Mouse (Mus musculus) adrenal gland, postnatal 36 days (tissue): Measurements from ENCODE around the gene Cym. TPM values are rescaled to one million over a fixed set of nuclear protein-coding genes. Genes with fewer than 3 reads are reported as not detected.

Experiments used
- DNase-seq, 2 experiments: peaks; one replicate each; pipeline ENCODE4 v3.0.0; 2021; ENCODE audit warnings: mixed read lengths in 1 of 2
- total RNA-seq, 2 experiments: library from RNA; stranded (reverse); gene quantifications; 2 replicates each; pipeline ENCODE4 v1.2.3; 2021

Cym gene
- total RNA-seq, 2 experiments from 2014 or later, result 0.23 to 0.66 TPM

DNA sequence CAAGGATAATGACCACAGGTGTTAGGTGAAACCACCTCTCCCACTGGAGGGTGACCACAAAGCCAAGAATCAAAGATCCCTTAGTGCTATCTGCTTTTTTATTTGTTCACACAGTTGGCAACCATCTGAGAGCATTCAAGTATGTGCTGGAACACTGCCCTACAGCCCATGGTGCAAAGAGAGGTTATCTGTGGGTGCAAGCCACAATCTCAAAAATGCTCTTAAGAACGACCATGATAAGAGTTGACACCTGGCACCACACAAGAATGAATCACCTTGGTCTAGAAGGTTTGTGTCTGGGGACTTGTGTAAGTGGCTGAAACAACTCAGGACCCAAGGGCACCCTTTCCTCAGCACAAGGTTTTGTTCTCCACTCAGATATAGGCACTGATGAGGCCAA lies 1.7 kb upstream of the Cym start:
- no peak for DNase-seq

DNA sequence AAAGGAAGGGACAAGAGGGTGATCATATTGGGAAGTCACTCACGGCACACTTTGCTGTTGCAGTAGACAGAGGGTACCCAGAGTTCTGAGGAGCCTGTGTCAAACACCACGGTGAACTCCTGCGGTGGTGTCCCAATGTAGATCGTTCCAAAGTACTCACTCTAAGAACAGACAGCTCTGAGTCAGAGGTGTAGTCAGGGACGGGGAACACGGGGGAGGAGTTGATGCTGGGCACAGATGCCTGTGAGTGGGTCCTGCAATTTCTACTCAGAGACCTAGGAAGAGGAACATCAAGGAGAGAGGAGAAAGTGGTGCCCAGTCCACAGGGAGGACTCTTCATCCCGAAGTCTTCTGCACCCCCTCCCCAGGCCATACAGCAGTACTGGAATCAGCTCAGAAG lies 3.0 kb downstream of the Cym start:
- DNase-seq, result no peak

DNA sequence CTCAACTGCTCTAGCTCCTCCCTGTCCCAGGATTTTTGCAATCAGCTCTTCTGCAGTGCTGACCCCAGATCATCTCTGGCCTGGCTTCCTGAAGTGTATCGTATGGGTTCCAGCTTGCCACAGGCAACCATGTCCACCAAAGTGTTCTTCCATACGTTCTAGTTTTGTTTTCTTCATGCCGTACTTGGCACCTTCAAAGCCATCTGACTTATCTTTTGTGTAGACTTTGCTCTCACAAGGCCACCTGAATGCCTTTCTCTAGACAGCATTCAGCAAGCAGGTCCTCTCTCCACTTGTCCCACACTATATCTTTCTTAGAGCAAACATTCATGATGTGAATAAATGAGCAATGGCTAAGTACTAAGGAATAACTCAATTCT lies 4.4 kb downstream of the Cym start:
- no peak for DNase-seq

DNA sequence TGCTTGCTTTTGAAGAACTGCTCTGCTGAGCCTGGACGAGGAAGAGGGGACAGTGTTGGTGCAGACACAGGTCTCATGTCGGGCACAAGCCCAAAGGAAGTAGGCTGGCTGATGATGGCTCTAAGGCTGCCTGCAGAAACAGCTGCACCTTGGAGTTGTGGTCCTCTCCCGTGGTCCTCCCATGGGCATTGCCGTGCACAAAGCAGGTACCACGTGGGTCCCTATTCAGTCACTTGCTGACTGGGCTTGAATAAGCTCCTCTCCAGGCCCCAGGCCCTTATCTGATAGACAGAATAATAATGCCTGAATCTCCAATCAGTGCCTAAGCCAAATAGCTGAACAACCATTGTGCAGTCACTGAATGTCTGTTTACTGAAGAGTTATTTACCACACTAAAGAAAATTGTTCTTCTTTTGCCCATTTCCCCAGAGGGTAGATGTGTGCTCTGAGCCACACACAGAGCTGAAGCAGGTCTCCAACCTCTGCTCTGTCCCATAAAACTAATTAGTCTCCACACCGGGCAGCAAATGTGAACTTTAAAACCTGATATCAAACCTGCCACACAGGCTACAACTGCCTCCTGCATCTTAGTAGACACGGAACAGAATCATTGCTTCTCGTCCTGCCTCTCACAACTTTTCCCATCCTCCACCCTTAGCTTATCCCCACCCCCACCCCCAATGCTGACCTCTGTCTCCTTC lies 5.0 kb downstream of the Cym start:
- no peak for DNase-seq

DNA sequence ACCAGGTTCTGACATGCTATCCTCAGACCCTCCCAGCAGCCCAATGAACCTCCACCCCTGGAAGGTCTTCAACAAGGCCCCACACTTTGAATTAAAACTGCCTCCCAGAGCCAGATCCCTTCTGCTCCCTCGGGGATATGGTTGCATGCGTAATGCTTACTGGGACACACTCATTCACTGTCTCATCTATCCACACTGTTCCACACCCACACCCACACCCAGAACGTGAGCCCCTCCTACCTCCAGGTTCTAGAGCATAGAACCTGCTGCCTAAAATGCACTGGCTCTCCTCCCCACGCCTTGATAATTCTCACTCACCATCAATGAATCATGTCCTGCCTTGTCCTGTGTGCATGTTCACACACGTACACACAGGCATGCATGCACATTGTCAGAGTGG lies 6.9 kb downstream of the Cym start:
- no peak for DNase-seq

DNA sequence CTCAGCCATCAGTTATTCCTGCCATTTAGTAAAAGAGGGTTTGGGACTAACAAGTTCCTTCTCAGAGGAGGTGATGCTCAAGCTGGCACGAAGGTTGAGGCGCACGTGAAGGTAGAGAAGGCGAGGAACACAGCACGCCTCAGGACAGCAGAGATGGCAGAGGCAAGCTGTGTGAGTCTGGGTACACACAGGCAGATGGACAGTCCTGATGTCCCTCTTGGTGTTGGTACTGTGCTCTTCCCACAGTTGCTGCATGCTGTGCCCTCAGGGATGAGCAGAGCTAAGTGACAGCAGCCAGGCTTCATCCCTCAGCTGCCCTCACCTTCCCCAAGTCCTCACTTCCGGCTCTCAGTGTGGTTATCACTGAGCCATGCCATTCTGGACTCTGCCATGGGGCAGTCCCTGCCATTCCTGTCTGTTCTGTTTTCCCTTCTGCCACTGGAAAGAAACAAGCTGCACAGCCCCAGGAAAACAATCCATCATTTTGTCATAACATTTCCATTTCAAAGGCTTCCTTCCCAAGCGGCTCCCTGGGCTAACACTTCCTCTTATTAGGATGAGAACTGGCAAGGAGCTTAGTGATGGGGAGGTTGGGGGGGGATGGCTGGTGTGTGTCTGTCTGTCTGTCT lies 13.8 kb downstream of the Cym start:
- no peak for DNase-seq

DNA sequence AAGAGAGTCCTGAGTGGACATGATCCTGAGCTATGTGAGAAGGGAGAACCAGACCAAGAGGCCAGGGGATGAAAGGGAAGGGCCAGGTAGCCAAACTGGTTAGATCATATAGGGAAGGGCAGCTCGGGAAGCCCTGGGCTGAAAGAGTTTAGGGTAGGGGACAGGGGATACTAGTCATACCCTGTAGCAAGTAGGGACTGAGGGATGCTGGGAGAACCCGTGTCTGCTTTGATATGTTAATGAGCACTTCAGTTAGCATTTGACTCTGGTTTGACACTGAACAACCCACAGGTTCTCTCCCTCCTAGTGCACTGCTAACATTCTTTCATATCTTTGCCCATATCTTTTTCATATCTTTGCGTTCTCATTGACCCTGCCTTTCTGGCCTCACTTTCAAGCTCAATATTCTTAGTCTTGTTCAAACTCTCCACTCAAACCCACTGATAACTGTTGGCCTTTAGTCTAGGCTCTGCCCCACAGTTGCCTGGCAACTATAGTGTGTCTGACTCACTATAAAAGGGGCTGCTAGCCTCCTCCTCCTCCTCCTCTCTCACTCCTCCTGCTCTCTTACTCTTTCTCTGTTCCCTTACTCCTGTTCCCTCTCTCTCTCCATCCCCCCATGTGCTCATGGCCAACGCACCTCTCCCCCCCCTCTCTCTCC lies 14.9 kb downstream of the Cym start:
- DNase-seq, result no peak

DNA sequence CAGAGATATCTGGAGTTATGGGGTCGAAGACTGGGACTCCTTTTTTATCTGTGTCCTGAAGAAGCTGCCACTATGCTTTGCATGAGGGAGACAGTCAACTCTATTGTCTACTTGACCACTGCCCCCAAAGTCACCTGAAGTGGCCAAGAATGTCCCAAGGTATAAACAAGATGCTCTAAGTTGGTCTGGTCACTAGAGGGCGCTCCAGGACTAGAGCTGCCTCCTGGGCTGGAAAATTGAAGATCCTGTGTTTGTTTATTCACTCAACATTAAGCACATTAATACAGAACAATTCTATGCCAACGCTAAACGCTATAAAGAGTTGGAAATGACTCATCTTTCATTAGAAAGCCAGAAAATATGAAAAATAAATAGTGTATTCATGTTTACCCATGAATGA lies 15.5 kb downstream of the Cym start:
- DNase-seq, result peak; percentile 68 to 80

DNA sequence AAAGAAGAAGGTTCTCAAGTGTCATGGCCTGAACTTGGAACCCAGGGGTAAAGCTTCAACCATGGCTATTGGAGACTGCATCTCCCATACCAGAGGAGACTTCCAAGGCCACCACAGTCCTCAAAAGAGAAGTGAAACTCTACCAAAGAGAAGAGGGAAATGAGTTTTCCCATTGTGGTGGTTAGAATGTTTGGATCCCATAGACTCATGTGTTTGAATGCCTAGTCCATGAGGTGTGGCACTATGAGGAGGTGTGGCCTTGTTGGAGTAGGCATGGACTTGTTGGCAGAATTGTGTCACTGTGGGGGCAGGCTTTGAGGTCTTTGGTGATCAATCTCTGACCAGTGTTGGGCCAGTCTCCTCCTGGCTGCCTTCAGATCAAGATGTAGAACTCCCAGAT lies 16.4 kb downstream of the Cym start:
- no peak for DNase-seq

DNA sequence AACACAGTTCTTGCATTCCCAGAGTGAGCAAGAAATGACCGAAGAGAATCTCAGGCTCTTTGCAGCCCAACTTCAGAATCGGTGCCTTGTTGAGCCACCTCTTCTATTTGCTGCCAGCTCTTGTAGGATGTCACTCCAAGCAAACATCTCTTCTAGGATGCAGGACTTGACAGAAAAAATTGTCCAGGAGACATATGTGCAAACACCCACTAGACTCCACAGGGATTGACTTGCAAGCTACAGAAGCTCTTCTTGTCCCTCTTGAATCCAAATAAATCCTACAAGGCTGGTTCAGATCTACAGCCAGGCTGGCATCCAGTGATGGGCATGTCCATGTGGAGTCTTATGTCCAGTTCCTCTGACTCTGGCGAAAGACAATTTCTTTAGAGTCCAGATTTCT lies 17.1 kb downstream of the Cym start:
- no peak for DNase-seq

DNA sequence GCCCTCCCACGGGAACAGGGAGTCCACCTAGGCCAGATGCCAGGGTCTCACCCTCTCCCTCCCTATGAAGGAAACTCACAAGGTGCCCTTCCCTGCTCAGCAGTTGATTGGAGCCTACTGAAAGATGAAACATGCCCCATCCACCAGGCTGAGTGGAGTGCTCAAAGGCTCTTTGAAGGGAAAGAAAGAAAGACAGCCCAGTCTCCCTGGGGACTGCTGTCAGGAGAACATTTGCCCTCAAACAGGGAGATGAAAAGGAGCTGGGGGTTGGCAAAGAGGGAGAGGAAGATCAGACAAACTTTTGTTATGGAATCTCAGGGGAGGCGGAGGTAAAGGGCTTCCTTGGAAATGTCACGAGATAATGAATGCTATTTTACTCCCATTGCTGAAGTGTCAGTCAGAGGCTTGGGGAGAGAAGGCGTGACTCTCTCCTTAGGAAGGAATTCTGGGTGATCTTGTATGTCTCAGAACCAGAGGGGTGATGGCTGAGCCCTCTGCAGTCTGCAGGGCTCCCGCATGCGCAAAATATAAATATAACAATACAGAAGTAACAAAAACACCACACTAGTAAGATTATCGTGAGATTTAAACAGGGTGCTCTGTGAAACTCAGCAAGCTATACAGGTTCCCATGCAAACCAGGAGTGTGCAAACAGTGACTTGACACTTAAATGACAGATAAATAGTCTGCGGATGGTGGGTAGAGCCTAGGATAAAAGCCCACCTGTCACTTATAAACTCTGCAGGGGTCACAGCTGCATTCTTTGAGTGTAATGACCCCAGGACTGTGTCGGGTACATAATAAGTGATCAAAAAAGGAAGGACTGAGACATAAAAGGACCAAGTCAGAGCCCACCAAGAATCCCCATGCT lies 20.0 kb downstream of the Cym start:
- DNase-seq, result no peak

DNA sequence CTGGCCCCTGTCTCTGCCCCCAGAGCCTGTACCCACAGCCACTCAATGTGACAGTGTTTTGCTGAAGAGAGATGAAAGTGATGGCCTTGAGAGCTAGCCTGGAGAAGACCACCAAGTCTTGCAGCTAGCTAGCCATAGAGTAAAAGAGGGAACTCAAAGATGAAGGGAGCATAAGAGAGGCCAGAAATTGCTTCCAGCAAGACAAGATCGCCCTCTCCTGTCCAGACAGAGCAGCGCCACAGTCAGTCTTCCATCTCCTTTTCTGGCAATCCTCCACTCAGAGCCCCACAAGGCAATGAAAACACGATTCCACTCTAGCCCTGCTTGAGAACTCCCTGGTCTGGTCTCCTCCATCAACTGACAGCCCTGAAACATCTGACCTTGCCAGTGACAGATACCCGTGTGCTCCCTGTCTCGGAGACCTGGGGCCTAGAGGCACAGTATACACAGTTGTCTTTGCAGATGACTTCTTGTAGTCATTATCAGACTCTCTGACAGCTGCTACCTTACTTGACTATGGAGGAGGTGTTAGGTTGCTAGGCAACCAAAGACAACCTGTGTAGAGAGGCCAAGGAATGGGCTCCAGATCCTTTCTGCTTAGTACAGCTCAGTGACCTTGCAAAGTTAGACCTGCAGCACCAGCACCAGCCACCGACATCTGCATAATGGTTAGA lies 33.2 kb downstream of the Cym start:
- DNase-seq, result peak in 1 of 2 experiments; percentile 36

DNA sequence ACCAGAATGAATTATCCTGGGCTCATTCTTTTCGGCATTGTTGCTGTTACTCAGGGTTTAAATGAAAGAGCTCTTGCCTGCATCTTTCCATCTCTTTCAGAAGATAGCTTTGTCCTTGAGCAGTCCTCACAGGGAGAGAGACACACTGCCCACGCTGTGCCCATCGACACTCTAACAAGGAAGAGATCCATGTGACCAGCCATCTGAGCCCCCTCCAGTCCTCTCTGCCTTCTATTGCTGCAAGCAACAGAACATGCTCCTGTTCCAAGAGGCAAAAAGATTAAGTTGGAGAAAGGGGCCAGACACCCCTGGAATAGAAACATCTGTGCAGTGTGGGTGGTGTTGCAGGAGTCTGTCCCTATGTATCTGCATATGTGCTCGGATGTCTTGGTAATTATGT lies 34.5 kb downstream of the Cym start:
- DNase-seq, result no peak

DNA sequence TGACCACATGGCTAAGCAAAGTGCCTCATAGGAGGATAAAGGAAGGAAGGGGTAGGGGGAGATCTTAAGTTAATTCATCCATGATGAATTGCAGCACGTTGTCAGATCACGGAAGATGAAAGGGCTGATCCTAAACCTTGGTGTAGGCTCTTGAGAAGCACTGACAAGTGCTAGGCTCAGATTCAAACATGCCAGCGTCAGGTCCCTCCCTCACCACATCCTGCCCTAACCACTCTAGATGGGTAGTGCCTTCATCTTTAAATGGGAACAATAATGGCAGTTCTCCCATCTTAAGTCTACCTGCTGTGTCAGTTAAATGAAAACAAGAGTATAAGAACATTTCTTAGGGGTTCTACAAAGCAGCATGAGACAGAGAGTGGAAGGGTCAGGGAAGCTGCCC lies 35.9 kb downstream of the Cym start:
- DNase-seq, result no peak

DNA sequence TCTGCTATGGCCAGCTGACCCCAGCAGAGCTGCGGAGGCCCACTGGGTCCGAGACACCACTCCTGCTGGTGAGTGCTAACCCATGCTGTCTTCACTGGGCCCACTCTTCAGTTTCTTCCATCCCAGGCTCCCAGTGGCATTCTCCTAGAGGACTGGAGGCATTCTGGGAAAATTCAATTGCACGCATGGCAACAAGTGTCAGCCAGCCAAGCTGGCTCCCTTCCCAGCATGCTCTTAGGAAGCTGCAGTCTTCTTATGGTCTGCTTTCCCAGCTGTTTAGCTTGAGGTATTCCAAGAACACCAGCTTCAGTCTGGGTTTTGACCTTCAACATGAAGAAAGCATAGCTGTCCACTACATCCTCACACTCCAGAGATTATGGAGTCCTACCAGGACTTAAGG lies 38.4 kb downstream of the Cym start:
- peak in 1 of 2 experiments; percentile 7 for DNase-seq

DNA sequence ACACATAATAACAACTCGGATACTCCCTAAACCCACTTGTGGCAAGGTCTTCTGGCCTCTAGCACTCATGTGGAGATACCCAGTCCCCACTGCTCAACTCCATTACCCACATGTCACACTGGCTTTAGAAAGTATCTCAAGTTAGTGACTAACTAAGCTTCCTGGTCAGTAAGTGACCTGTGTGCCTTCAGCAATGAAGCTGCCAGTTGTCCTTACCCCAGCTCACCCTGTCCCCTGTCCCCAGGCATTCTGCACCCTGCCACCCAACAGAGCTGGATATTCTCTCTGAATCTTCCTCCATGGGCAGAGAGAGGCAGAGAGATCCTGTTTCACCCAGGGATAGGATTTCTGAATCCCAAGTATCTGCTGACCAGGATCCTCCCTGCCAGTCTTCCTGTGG lies 38.8 kb downstream of the Cym start, which contains the start of gene Kcna10:
Gene Kcna10 (plus strand): TSS at position 301 of the 400 bp plus-strand sequence.
- DNase-seq, result no peak

DNA sequence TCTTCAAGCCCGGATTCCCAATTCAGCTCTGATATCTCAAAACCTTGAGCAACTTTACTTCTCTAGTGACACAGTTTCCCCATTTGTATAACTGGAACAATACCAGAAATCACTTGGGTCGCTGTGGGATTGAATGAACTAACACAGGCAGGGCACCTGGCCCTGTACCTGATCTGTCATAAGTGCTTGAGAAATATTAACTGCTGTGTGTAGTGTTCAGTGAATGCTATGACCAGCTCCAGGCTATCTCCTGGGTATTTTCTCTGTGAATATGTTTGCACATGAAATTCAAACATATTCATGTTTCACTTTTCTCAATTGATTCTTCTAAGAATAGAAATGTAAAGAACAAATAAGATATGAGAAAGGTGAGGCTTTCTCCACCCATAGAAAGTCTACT lies 40.7 kb downstream of the Cym start:
- no peak for DNase-seq

DNA sequence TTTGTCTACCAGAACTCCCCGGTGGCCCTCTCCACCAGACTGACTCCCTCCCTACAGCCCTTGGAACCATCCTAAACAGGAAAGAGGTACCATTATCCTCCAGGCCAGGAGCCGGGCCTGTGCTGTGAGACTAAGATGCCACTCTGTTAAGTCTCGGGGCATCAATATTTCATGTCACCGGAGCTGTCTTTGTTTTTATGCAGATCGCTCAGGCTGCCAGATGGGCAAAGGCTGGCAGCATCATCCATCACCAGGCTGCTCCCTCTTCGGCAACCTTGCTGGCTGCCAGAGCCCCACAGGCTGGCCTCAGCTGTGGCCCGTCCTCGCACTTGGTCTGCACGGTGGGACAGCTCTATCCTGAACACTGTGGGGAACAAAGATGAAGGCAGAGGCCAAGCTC lies 45.0 kb downstream of the Cym start:
- no peak for DNase-seq

DNA sequence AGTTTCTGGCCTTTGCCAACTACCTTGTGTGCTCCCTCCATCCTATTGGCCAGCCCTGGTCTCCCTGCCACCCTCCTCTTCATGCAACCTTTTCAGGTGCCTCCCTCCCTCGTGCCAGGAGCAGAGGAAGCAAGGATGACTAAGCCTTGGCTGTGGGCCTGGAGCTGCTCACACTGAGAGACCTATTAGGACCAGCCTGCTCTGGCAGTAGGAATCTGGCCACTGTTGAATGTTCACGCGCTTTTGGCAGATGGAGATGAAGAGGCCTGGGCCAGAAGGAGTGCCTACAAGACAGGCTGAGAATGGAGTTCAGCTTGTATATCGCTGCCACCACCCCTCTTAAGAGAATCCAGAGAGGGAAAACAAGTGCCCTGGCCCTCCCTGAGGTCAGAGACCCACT lies 46.0 kb downstream of the Cym start:
- peak; percentile 8 to 24 for DNase-seq

DNA sequence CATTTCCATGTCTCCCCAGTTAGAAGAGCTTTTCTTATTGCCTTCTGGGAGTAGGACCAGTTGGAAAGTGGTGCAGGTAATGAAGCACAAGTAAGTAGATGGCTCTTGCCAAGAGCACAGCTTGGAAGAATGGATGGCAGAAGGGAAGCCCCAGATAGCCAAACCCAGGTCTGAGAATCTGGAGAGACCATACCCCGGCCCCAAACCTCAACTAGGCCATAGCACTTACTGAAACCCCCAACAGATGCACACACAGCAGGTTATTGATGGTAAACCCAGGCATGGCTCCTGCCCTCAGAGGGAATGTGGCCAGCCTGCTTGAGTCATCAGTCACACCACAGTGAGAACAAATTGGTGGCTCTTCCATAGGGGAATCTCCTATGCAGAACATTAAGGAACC lies 49.0 kb downstream of the Cym start:
- no peak for DNase-seq

DNA sequence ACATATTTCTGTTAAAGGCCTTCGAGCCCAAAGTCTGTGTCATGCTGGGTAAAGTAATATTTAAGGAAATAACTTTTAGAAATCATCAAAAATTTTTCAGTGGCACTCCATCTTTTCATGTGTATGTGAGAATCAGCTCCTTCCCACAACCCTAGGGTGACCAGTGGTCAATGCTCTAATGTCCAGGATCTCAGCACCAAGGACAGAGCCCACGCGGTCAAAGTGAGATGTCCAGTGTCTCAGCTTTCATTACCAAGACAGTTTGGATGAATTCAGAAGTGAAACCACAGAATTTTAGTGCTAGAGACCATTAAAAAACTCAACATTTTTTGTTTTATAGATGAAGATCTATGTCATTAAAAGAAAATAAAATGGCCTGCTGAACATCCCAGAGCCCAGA lies 49.6 kb downstream of the Cym start:
- peak in 1 of 2 experiments; percentile 11 for DNase-seq

DNA sequence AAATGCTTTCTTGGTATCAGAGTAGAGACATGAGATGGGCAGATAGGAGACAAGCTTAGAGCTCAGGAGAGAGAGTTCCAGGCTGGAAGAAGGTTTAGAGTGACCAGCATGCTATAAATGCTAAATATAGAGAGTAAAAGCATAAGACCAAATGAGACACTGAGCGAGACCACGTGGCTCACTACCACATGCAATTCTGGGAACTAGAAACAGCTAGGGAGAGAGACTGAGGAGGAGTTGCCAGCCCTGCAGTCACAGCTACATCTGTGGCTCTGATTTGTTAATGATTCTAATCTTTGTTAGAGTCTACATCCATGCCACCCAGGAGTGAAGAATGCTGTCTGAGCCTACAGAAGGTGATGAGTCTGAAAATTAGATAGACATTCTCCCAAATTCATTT lies 52.0 kb downstream of the Cym start:
- DNase-seq, result no peak
